Mouse (Mus musculus) intestine, embryonic 15.5 days (tissue): ENCODE measurements at regions not wholly inside any gene's neighbourhood (a gene's known extent, or its start where the extent isn't known, plus 50 kb on each side); places are given as distances from the start of the nearest gene placed in this dataset.

Source experiments
- ATAC-seq: fragments of 200-750 bp; cut with Nextera tagmentation; 2 replicates; pipeline ENCODE4 v1.8.0; 2017; ENCODE audit warnings: moderate TSS enrichment, moderate library complexity
- H3K27ac ChIP-seq: fragments of 300-500 bp; sonication (generic); 2 replicates; pipeline ENCODE4 v1.5.1; 2015; ENCODE audit warnings: mild to moderate bottlenecking, inconsistent platforms
- H3K27me3 ChIP-seq: fragments of 300-500 bp; sonication (generic); replicated peaks from 2 replicates; pipeline ENCODE4 v1.6.1; 2015; ENCODE audit warnings: inconsistent platforms
- H3K36me3 ChIP-seq: fragments of 300-500 bp; sonication (generic); 2 replicates; pipeline ENCODE4 v1.6.1; 2015; ENCODE audit warnings: inconsistent platforms
- H3K4me1 ChIP-seq: fragments of 300-500 bp; sonication (generic); replicated peaks from 2 replicates; pipeline ENCODE4 v1.6.1; 2015; ENCODE audit warnings: inconsistent platforms
- H3K4me2 ChIP-seq: fragments of 300-500 bp; sonication (generic); replicated peaks from 2 replicates; pipeline ENCODE4 v1.6.1; 2015; ENCODE audit warnings: mild to moderate bottlenecking, inconsistent platforms
- H3K4me3 ChIP-seq: fragments of 300-500 bp; sonication (generic); replicated peaks from 2 replicates; pipeline ENCODE4 v1.5.1; 2015; ENCODE audit warnings: inconsistent platforms
- H3K9ac ChIP-seq: fragments of 300-500 bp; sonication (generic); 2 replicates; pipeline ENCODE4 v1.6.1; 2015; ENCODE audit warnings: inconsistent platforms
- H3K9me3 ChIP-seq: fragments of 300-500 bp; sonication (generic); 2 replicates; pipeline ENCODE4 v1.6.1; 2016; ENCODE audit warnings: inconsistent platforms
- WGBS: fragments of 180-500 bp; shearing (Covaris S2); methylation state at CpG from one replicate; pipeline ENCODE4 v1.1.7; 2015; 5-methylcytosine and 5-hydroxymethylcytosine counted together

GRCm38 (mm10) chr12:71370091-71370490 is 60.4 kb downstream of the Dact1 start:
- Histone ChIP-seq H3K4me3 (no peak overlapping the region), H3K27me3 (no peaks in the 10 kb centered on the region), H3K9ac (no peak overlapping the region), H3K4me1 (0 out of 2 replicates have a peak, but pooled peaks cover 2% of the 10 kb centered on the region), H3K36me3 (no peaks in the 10 kb centered on the region), H3K9me3 (no peaks in the 10 kb centered on the region), H3K4me2 (no peak overlapping the region), H3K27ac (no peak overlapping the region)
- 53% methylated on average over 5 of the region's 5 CpGs for WGBS
- ATAC-seq, result no peak

DNA sequence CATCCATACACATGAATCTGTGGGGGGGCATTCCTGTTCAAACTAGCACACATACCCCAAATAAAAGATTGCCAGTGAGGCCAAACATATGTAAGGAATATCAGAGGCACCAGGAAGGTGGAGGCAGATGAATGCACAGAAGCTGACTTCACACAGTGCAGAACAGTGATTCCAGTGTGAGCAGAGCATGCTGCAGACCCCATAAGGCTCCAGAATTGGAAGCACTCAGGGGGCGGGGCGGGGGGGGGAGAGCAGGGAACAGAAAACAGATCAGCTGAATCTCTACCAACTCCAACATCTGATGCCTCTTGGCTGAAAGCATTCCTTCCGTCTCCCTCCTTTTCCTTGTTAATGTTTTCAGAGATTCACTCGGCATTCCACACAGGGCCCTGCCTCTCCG is 62.3 kb downstream of the Dact1 start:
- WGBS, result 44% methylated on average over 5 of the region's 5 CpGs
- Histone ChIP-seq H3K4me1 (0 out of 2 replicates have a peak, but pooled peaks cover 9% of the 10 kb centered on the region), H3K4me2 (no peak overlapping the region), H3K27me3 (no peaks in the 10 kb centered on the region), H3K9ac (no peak overlapping the region), H3K36me3 (no peaks in the 10 kb centered on the region), H3K27ac (no peak overlapping the region), H3K4me3 (no peak overlapping the region), H3K9me3 (no peaks in the 10 kb centered on the region)
- peak; percentile 41; the same call in 1 of the 2 replicates for ATAC-seq

GRCm38 (mm10) chr12:71373633-71374032 is 63.9 kb downstream of the Dact1 start:
- Histone ChIP-seq H3K9me3 (no peaks in the 10 kb centered on the region), H3K27me3 (no peaks in the 10 kb centered on the region), H3K27ac (no peak overlapping the region), H3K9ac (no peak overlapping the region), H3K4me1 (0 out of 2 replicates have a peak, but pooled peaks cover 9% of the 10 kb centered on the region), H3K4me3 (no peak overlapping the region), H3K4me2 (no peak overlapping the region), H3K36me3 (no peaks in the 10 kb centered on the region)
- 21% methylated on average over 2 of the region's 2 CpGs for WGBS
- no peak for ATAC-seq

GRCm38 (mm10) chr12:71376446-71376845 is 66.8 kb downstream of the Dact1 start:
- no peaks in the 10 kb centered on the region for H3K9me3 ChIP-seq
- H3K4me2 ChIP-seq, result peak overlapping the region; percentile 41; the same call in 1 of the 2 replicates
- H3K4me3 ChIP-seq, result no peak overlapping the region; the same call in 1 of the 2 replicates
- H3K27ac ChIP-seq, result peak overlapping the region; percentile 44
- 0 out of 2 replicates have a peak, but pooled peaks cover 9% of the 10 kb centered on the region for H3K4me1 ChIP-seq
- peak; percentile 32; the same call in 1 of the 2 replicates for ATAC-seq
- no peaks in the 10 kb centered on the region for H3K27me3 ChIP-seq
- no peaks in the 10 kb centered on the region for H3K36me3 ChIP-seq
- WGBS, result 35% methylated on average over 8 of the region's 8 CpGs
- H3K9ac ChIP-seq, result no peak overlapping the region

DNA sequence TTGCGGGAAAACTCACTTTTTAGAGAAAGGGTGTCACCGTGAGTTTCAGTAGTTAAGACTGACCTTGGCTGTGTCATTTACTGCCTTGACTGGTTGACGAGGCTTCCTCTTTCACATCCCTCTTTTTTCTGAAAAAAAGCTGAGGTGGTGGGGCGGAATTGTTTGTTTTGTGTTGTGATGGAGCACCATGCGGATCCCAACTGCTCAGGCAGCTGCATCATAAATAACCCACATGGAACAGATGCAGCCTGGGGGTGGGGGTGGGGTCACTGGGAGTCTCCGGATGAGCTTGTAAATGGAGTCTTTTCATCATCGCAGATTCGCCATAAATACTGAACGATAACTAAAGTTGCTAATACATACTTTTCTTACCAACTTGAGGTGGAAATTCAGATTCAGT is 67.3 kb downstream of the Dact1 start:
- H3K27me3 ChIP-seq, result no peaks in the 10 kb centered on the region
- H3K4me1 ChIP-seq, result 0 out of 2 replicates have a peak, but pooled peaks cover 9% of the 10 kb centered on the region
- H3K4me3 ChIP-seq, result no peak overlapping the region; the same call in 1 of the 2 replicates
- H3K9me3 ChIP-seq, result no peaks in the 10 kb centered on the region
- no peaks in the 10 kb centered on the region for H3K36me3 ChIP-seq
- peak overlapping the region; percentile 41 for H3K4me2 ChIP-seq
- 21% methylated on average over 9 of the region's 9 CpGs for WGBS
- H3K27ac ChIP-seq, result peak overlapping the region; percentile 44; the same call in 1 of the 2 replicates
- no peak overlapping the region for H3K9ac ChIP-seq
- ATAC-seq, result peak; percentile 66; the same call in 1 of the 2 replicates

DNA sequence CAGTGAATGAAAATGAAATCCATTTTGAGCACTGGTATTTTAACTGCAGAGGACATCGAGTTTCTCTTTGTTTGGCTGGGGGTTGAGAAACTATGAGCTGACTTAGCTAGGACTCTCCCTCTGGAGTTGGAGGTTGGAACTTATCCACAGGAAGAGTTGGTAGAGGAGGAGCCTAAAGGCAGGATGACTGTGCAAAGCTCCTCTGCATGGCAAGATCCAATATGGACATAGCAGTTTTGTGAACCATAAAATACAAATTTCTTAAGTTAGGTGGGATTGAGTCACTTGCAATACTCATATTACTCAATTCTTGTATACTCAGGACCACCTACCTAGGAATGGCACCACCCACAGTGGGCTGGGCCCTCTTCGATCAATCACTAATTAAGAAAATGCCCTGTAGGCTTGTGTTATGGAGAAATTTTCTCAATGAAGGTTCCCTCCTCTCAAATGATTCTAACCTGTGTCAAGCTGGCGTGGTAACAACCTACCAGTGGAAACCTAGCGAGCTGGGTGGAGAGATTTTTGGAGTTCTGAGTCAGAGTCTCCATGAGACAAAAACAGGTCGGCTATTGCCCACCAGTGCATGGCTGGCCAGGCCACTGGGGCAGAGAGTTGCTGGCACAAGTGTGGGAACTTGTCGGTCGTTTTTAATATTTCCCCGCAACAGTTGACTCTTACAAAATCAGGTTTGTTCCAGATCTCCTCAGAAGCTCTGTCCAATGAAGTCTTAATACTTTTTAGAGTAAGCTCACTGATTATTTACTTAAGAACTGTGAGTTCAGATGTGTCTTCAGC is 70.1 kb downstream of the Dact1 start:
- H3K4me3 ChIP-seq, result no peak overlapping the region
- ATAC-seq, result no peak
- no peak overlapping the region for H3K27ac ChIP-seq
- no peaks in the 10 kb centered on the region for H3K36me3 ChIP-seq
- no peaks in the 10 kb centered on the region for H3K27me3 ChIP-seq
- WGBS, result 91% methylated on average over 8 of the region's 8 CpGs
- no peak overlapping the region for H3K9ac ChIP-seq
- 0 out of 2 replicates have a peak, but pooled peaks cover 6% of the 10 kb centered on the region for H3K4me1 ChIP-seq
- no peaks in the 10 kb centered on the region for H3K9me3 ChIP-seq
- H3K4me2 ChIP-seq, result no peak overlapping the region

DNA sequence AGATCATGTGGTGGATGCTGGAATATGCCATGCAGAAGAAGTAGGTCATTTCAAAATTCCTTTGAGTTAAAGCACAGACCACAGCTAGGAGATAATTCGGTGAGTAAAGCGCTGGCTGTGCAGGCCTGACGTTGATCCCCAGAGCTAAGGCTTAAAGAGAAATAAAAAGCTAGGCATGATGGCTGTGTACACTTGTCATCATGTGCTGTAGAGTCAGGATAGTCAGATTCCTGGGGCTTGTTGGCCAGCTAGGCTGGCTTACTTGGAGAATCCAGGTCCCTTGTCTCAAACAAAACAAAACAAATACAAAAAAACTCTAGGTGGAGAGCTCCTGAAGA is 70.7 kb downstream of the Dact1 start:
- Histone ChIP-seq H3K9me3 (no peaks in the 10 kb centered on the region), H3K4me1 (0 out of 2 replicates have a peak, but pooled peaks cover 6% of the 10 kb centered on the region), H3K36me3 (no peaks in the 10 kb centered on the region), H3K27ac (no peak overlapping the region), H3K4me3 (no peak overlapping the region), H3K27me3 (no peaks in the 10 kb centered on the region), H3K4me2 (no peak overlapping the region), H3K9ac (no peak overlapping the region)
- 77% methylated on average over 3 of the region's 3 CpGs for WGBS
- no peak for ATAC-seq

- H3K27me3 ChIP-seq, result no peaks in the 10 kb centered on the region
- no peak for ATAC-seq
- H3K4me3 ChIP-seq, result no peak overlapping the region
- no peaks in the 10 kb centered on the region for H3K4me1 ChIP-seq
- no peak overlapping the region for H3K27ac ChIP-seq
- H3K36me3 ChIP-seq, result no peaks in the 10 kb centered on the region
- H3K9me3 ChIP-seq, result no peaks in the 10 kb centered on the region
- H3K4me2 ChIP-seq, result no peak overlapping the region
- no peak overlapping the region for H3K9ac ChIP-seq
- WGBS, result 77% methylated on average over 3 of the region's 3 CpGs
Measured at GRCm38 (mm10) chr12:71386251-71386650, 76.6 kb downstream of the Dact1 start.

DNA sequence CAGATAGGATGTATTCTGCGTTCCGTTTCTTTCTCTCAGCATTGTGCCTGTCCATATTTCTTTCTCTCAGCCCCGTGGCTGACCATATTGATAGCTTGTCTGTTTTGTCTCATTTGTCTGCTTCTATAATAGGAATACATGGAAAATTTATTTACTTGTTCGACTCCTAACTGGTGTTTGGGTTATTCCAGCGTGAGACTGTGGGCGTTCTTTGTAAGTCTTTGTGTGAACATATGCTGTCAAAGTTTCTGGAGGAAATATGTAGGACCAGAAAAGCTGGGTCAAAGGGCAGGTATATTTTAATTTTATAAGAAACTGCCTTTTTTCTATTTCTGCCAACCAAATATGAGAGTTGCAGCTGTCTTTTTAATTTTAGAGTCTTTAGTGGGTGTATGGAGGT is 81.8 kb downstream of the Dact1 start:
- no peak overlapping the region for H3K27ac ChIP-seq
- no peak overlapping the region for H3K9ac ChIP-seq
- H3K4me1 ChIP-seq, result 0 out of 2 replicates have a peak, but pooled peaks cover 2% of the 10 kb centered on the region
- ATAC-seq, result no peak
- no peak overlapping the region for H3K4me3 ChIP-seq
- H3K36me3 ChIP-seq, result no peaks in the 10 kb centered on the region
- no peak overlapping the region for H3K4me2 ChIP-seq
- 51% methylated on average over 6 of the region's 6 CpGs for WGBS
- no peaks in the 10 kb centered on the region for H3K27me3 ChIP-seq
- H3K9me3 ChIP-seq, result no peaks in the 10 kb centered on the region

GRCm38 (mm10) chr12:71393752-71394151 is 84.1 kb downstream of the Dact1 start:
- 83% methylated on average over 1 of the region's 1 CpGs for WGBS
- H3K36me3 ChIP-seq, result no peaks in the 10 kb centered on the region
- no peaks in the 10 kb centered on the region for H3K9me3 ChIP-seq
- no peak for ATAC-seq
- no peak overlapping the region for H3K4me2 ChIP-seq
- H3K4me1 ChIP-seq, result 0 out of 2 replicates have a peak, but pooled peaks cover 2% of the 10 kb centered on the region
- no peak overlapping the region for H3K9ac ChIP-seq
- H3K27me3 ChIP-seq, result no peaks in the 10 kb centered on the region
- H3K4me3 ChIP-seq, result no peak overlapping the region
- no peak overlapping the region for H3K27ac ChIP-seq

DNA sequence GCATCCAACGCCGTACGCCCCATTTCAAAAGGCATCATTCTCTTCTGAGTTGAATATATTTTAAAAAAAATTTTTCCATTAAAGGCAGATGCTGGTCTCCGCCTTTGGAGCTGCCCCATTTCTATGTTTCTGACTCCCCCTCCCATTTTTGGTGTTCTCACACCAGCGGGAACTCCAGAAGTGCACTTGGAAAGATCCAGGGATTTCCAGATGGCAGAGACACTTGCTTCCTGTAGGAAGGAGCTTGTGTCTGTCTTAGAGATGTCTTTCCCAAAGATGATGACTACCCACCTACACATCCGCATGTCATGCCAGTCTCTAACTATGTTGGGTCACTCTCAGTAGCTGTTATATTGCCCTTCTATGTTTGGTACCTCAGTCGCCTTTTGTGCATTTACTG is 87.8 kb downstream of the Dact1 start:
- no peaks in the 10 kb centered on the region for H3K36me3 ChIP-seq
- no peak for ATAC-seq

GRCm38 (mm10) chr12:71398701-71399100 is 89.0 kb downstream of the Dact1 start:
- Histone ChIP-seq H3K4me3 (no peak overlapping the region), H3K4me1 (0 out of 2 replicates have a peak, but pooled peaks cover 2% of the 10 kb centered on the region), H3K9ac (no peak overlapping the region), H3K9me3 (no peaks in the 10 kb centered on the region), H3K27me3 (no peaks in the 10 kb centered on the region), H3K36me3 (no peaks in the 10 kb centered on the region), H3K4me2 (no peak overlapping the region), H3K27ac (no peak overlapping the region)
- WGBS, result 93% methylated on average over 3 of the region's 3 CpGs
- no peak for ATAC-seq

More for the DNA sequence above, 87.8 kb downstream of the Dact1 start:
- Histone ChIP-seq H3K27me3 (no peaks in the 10 kb centered on the region), H3K9me3 (no peaks in the 10 kb centered on the region), H3K4me1 (0 out of 2 replicates have a peak, but pooled peaks cover 2% of the 10 kb centered on the region), H3K4me2 (no peak overlapping the region), H3K9ac (no peak overlapping the region), H3K27ac (no peak overlapping the region), H3K4me3 (no peak overlapping the region)
- 90% methylated on average over 7 of the region's 7 CpGs for WGBS

- no peak overlapping the region for H3K27ac ChIP-seq
- H3K9ac ChIP-seq, result no peak overlapping the region
- H3K4me2 ChIP-seq, result no peak overlapping the region
- ATAC-seq, result no peak
- no peaks in the 10 kb centered on the region for H3K27me3 ChIP-seq
- no peaks in the 10 kb centered on the region for H3K36me3 ChIP-seq
- H3K4me1 ChIP-seq, result no peaks in the 10 kb centered on the region
- no peak overlapping the region for H3K4me3 ChIP-seq
- no peaks in the 10 kb centered on the region for H3K9me3 ChIP-seq
- 91% methylated on average over 6 of the region's 6 CpGs for WGBS
Measured at GRCm38 (mm10) chr12:71400201-71400600, 90.5 kb downstream of the Dact1 start.
